Mouse (Mus musculus) hindbrain, embryonic 14.5 days (tissue): Measurements from ENCODE around the gene Syn2. TPM values are rescaled to one million over a fixed set of nuclear protein-coding genes. Genes with fewer than 3 reads are reported as not detected.
A peak's percentile ranks its signal among the peaks of the same experiment; 100 is the strongest.

Experiments used
- ATAC-seq: fragments of 200-750 bp; cut with Nextera tagmentation; 2 replicates; pipeline ENCODE4 v1.8.0; 2017; ENCODE audit warnings: moderate number of reproducible peaks, mild to moderate bottlenecking, moderate TSS enrichment, moderate library complexity; ENCODE audit not compliant: low FRiP score
- DNase-seq: peaks from one replicate; pipeline ENCODE4 v3.0.0-alpha.2; 2015; ENCODE audit warnings: low spot score
- H3K27ac ChIP-seq: fragments of 300-500 bp; sonication (generic); 2 replicates; pipeline ENCODE4 v1.5.1; 2014; ENCODE audit warnings: mild to moderate bottlenecking, moderate library complexity
- H3K27me3 ChIP-seq: fragments of 300-500 bp; sonication (generic); 2 replicates; pipeline ENCODE4 v1.6.1; 2014; ENCODE audit warnings: mild to moderate bottlenecking, low read length, mixed read lengths; ENCODE audit not compliant: control insufficient read depth, insufficient read depth
- H3K36me3 ChIP-seq: fragments of 300-500 bp; sonication (generic); replicated peaks from 2 replicates; pipeline ENCODE4 v1.6.1; 2014; ENCODE audit not compliant: control insufficient read depth, insufficient read depth
- H3K4me1 ChIP-seq: fragments of 300-500 bp; sonication (generic); replicated peaks from 2 replicates; pipeline ENCODE4 v1.6.1; 2014; ENCODE audit warnings: antibody characterized with exemption, low read length, mixed read lengths; ENCODE audit not compliant: control insufficient read depth, insufficient read depth
- H3K4me2 ChIP-seq: fragments of 300-500 bp; sonication (generic); replicated peaks from 2 replicates; pipeline ENCODE4 v1.6.1; 2014; ENCODE audit warnings: mild to moderate bottlenecking, moderate library complexity
- H3K4me3 ChIP-seq: fragments of 300-500 bp; sonication (generic); replicated peaks from 2 replicates; pipeline ENCODE4 v1.5.1; 2014; ENCODE audit warnings: mild to moderate bottlenecking, low read length
- H3K9ac ChIP-seq: fragments of 300-500 bp; sonication (generic); 2 replicates; pipeline ENCODE4 v1.6.1; 2014
- H3K9me3 ChIP-seq: fragments of 300-500 bp; sonication (generic); 2 replicates; pipeline ENCODE4 v1.6.1; 2016; ENCODE audit warnings: low read length; ENCODE audit not compliant: control insufficient read depth
- WGBS: fragments of 180-500 bp; shearing (Covaris S2); extraction: QIAGEN DNeasy Blood & Tissue Kit; methylation state at CpG from one replicate; pipeline ENCODE4 v1.1.7; 2014; 5-methylcytosine and 5-hydroxymethylcytosine counted together
- polyA plus RNA-seq: library from polyadenylated mRNA; unstranded; fragments of >200 nt; fragmentation: Nextera tagmentation; extraction: Ambion mirVana; gene quantifications from 2 replicates; pipeline ENCODE4 v1.2.1, GENCODE M21; 2014

Syn2 gene
- polyA plus RNA-seq, 1 experiment from 2014 or later = 65.1 TPM

GRCm38 (mm10) chr6:115165863-115166470 lies 31.3 kb downstream of the Syn2 start:
- Histone ChIP-seq H3K27me3 (no peaks in the 10 kb centered on the region), H3K4me1 (peaks cover 13% of the 10 kb centered on the region; the same call in 1 of the 2 replicates), H3K4me2 (no peak overlapping the region), H3K9ac (no peak overlapping the region), H3K27ac (peak overlapping the region; percentile 43; the same call in 1 of the 2 replicates), H3K4me3 (no peak overlapping the region), H3K9me3 (no peaks in the 10 kb centered on the region), H3K36me3 (no peaks in the 10 kb centered on the region)
- peak; percentile 30 for DNase-seq
- WGBS = 69% methylated on average over 3 of the region's 3 CpGs
- ATAC-seq = no peak

- no peak for ATAC-seq
- 62% methylated on average over 3 of the region's 3 CpGs for WGBS
- Histone ChIP-seq H3K27me3 (no peaks in the 10 kb centered on the region), H3K9ac (no peak overlapping the region), H3K36me3 (no peaks in the 10 kb centered on the region), H3K4me1 (peaks cover 13% of the 10 kb centered on the region; the same call in 1 of the 2 replicates), H3K9me3 (no peaks in the 10 kb centered on the region), H3K4me3 (no peak overlapping the region), H3K4me2 (no peak overlapping the region), H3K27ac (no peak overlapping the region)
- no peak for DNase-seq
These were observed 34.2 kb downstream of the Syn2 start for GRCm38 (mm10) chr6:115168921-115169320.

- H3K27me3 ChIP-seq = no peaks in the 10 kb centered on the region
- no peak overlapping the region for H3K27ac ChIP-seq
- H3K9ac ChIP-seq = no peak overlapping the region
- no peak overlapping the region for H3K4me3 ChIP-seq
- H3K4me1 ChIP-seq = peaks cover 13% of the 10 kb centered on the region; the same call in 1 of the 2 replicates
- no peak for DNase-seq
- no peak for ATAC-seq
- no peaks in the 10 kb centered on the region for H3K9me3 ChIP-seq
- H3K36me3 ChIP-seq = no peaks in the 10 kb centered on the region
- no peak overlapping the region for H3K4me2 ChIP-seq
- 78% methylated on average over 2 of the region's 2 CpGs for WGBS
These were observed 34.8 kb downstream of the Syn2 start for GRCm38 (mm10) chr6:115169518-115169917.

GRCm38 (mm10) chr6:115174845-115175244 lies 40.1 kb downstream of the Syn2 start:
- Histone ChIP-seq H3K9ac (no peak overlapping the region), H3K4me1 (no peaks in the 10 kb centered on the region), H3K9me3 (no peaks in the 10 kb centered on the region), H3K36me3 (no peaks in the 10 kb centered on the region), H3K27ac (no peak overlapping the region), H3K4me3 (no peak overlapping the region), H3K4me2 (no peak overlapping the region), H3K27me3 (no peaks in the 10 kb centered on the region)
- ATAC-seq (no peak), DNase-seq (no peak)
- WGBS = 36% methylated on average over 3 of the region's 3 CpGs

- 40% methylated on average over 3 of the region's 3 CpGs for WGBS
- ATAC-seq (no peak), DNase-seq (no peak)
- Histone ChIP-seq H3K9me3 (no peaks in the 10 kb centered on the region), H3K4me2 (no peak overlapping the region), H3K36me3 (no peaks in the 10 kb centered on the region), H3K4me1 (no peaks in the 10 kb centered on the region), H3K4me3 (no peak overlapping the region), H3K9ac (no peak overlapping the region), H3K27me3 (no peaks in the 10 kb centered on the region), H3K27ac (no peak overlapping the region)
These were observed 44.1 kb downstream of the Syn2 start for GRCm38 (mm10) chr6:115178826-115179225.

GRCm38 (mm10) chr6:115181094-115181493 lies 46.4 kb downstream of the Syn2 start:
- Histone ChIP-seq H3K9me3 (no peaks in the 10 kb centered on the region), H3K27me3 (no peaks in the 10 kb centered on the region), H3K27ac (no peak overlapping the region), H3K4me1 (no peaks in the 10 kb centered on the region), H3K4me2 (no peak overlapping the region), H3K4me3 (no peak overlapping the region), H3K36me3 (no peaks in the 10 kb centered on the region), H3K9ac (no peak overlapping the region)
- ATAC-seq (no peak), DNase-seq (no peak)
- WGBS = 83% methylated on average over 2 of the region's 2 CpGs

- H3K9ac ChIP-seq = no peak overlapping the region
- H3K4me1 ChIP-seq = no peaks in the 10 kb centered on the region
- ATAC-seq = no peak
- H3K4me2 ChIP-seq = no peak overlapping the region
- no peak for DNase-seq
- H3K9me3 ChIP-seq = no peaks in the 10 kb centered on the region
- no peaks in the 10 kb centered on the region for H3K36me3 ChIP-seq
- H3K4me3 ChIP-seq = no peak overlapping the region
- no peak overlapping the region for H3K27ac ChIP-seq
- whole genome bisulfite sequencing = 82% methylated on average over 7 of the region's 7 CpGs
- no peaks in the 10 kb centered on the region for H3K27me3 ChIP-seq
These were observed 56.4 kb downstream of the Syn2 start for GRCm38 (mm10) chr6:115191111-115191510.

GRCm38 (mm10) chr6:115200753-115201152 lies 66.1 kb downstream of the Syn2 start:
- H3K27ac ChIP-seq = no peak overlapping the region
- H3K4me3 ChIP-seq = no peak overlapping the region
- 93% methylated on average over 3 of the region's 3 CpGs for WGBS
- H3K4me1 ChIP-seq = no peaks in the 10 kb centered on the region
- no peaks in the 10 kb centered on the region for H3K36me3 ChIP-seq
- H3K27me3 ChIP-seq = no peaks in the 10 kb centered on the region
- no peak overlapping the region for H3K9ac ChIP-seq
- ATAC-seq (no peak), DNase-seq (no peak)
- H3K4me2 ChIP-seq = no peak overlapping the region
- H3K9me3 ChIP-seq = no peaks in the 10 kb centered on the region

- H3K9me3 ChIP-seq = no peaks in the 10 kb centered on the region
- DNase-seq = no peak
- WGBS = 85% methylated on average over 3 of the region's 3 CpGs
- ATAC-seq = no peak
- no peaks in the 10 kb centered on the region for H3K27me3 ChIP-seq
- H3K27ac ChIP-seq = no peak overlapping the region
- H3K4me3 ChIP-seq = no peak overlapping the region
- H3K4me2 ChIP-seq = no peak overlapping the region
- no peaks in the 10 kb centered on the region for H3K36me3 ChIP-seq
- H3K4me1 ChIP-seq = no peaks in the 10 kb centered on the region
- H3K9ac ChIP-seq = no peak overlapping the region
These were observed 68.3 kb downstream of the Syn2 start for GRCm38 (mm10) chr6:115203029-115203428.

- Histone ChIP-seq H3K27me3 (no peaks in the 10 kb centered on the region), H3K27ac (no peak overlapping the region), H3K4me3 (no peak overlapping the region), H3K4me2 (no peak overlapping the region), H3K9ac (no peak overlapping the region), H3K9me3 (no peaks in the 10 kb centered on the region), H3K4me1 (0 out of 2 replicates have a peak, but pooled peaks cover 2% of the 10 kb centered on the region), H3K36me3 (no peaks in the 10 kb centered on the region)
- no peak for ATAC-seq
- DNase-seq = no peak
- WGBS = 87% methylated on average over 2 of the region's 2 CpGs
These were observed 75.5 kb downstream of the Syn2 start for GRCm38 (mm10) chr6:115210187-115210586.
